Mouse (Mus musculus) thymus, postnatal 14 days (tissue): ENCODE measurements at regions not wholly inside any gene's neighbourhood (a gene's known extent, or its start where the extent isn't known, plus 50 kb on each side); places are given as distances from the start of the nearest gene placed in this dataset.

Source experiments
- DNase-seq: peaks from one replicate; pipeline ENCODE4 v3.0.0; 2021

- DNase-seq: no peak
These were observed 133.6 kb downstream of the Papss1 start for GRCm38 (mm10) chr3:131698070-131698750.

GRCm38 (mm10) chr3:131703134-131703533 is 138.6 kb downstream of the Papss1 start:
- no peak for DNase-seq

GRCm38 (mm10) chr3:131713532-131713931 is 149.0 kb downstream of the Papss1 start:
- no peak for DNase-seq

GRCm38 (mm10) chr3:131718761-131719160 is 154.2 kb downstream of the Papss1 start:
- DNase-seq: no peak

GRCm38 (mm10) chr3:131728618-131729017 is 164.1 kb downstream of the Papss1 start:
- no peak for DNase-seq

GRCm38 (mm10) chr3:131734226-131734625 is 169.7 kb downstream of the Papss1 start:
- no peak for DNase-seq

- no peak for DNase-seq
These were observed 172.9 kb downstream of the Papss1 start for GRCm38 (mm10) chr3:131737461-131737860.

- DNase-seq: no peak
These were observed 173.5 kb downstream of the Papss1 start for GRCm38 (mm10) chr3:131737953-131738598.

GRCm38 (mm10) chr3:131755537-131755936 is 191.0 kb downstream of the Papss1 start:
- DNase-seq: no peak

GRCm38 (mm10) chr3:131756126-131756525 is 191.6 kb downstream of the Papss1 start:
- DNase-seq: no peak

GRCm38 (mm10) chr3:131769976-131770375 is 205.4 kb downstream of the Papss1 start:
- no peak for DNase-seq

- no peak for DNase-seq
These were observed 205.9 kb downstream of the Papss1 start for GRCm38 (mm10) chr3:131770486-131770885.

GRCm38 (mm10) chr3:131771863-131772546 is 207.4 kb downstream of the Papss1 start:
- no peak for DNase-seq

- no peak for DNase-seq
These were observed 208.0 kb downstream of the Papss1 start for GRCm38 (mm10) chr3:131772593-131772992.

- no peak for DNase-seq
These were observed 210.9 kb downstream of the Papss1 start for GRCm38 (mm10) chr3:131775431-131775830.

- no peak for DNase-seq
These were observed 212.1 kb downstream of the Papss1 start for GRCm38 (mm10) chr3:131776650-131777049.

- DNase-seq: no peak
These were observed 215.2 kb downstream of the Papss1 start for GRCm38 (mm10) chr3:131779803-131780202.

- no peak for DNase-seq
These were observed 221.0 kb downstream of the Papss1 start for GRCm38 (mm10) chr3:131785524-131785923.

GRCm38 (mm10) chr3:131788321-131788720 is 223.8 kb downstream of the Papss1 start:
- no peak for DNase-seq

GRCm38 (mm10) chr3:131789177-131789576 is 224.6 kb downstream of the Papss1 start:
- no peak for DNase-seq

GRCm38 (mm10) chr3:131794056-131794455 is 229.5 kb downstream of the Papss1 start:
- no peak for DNase-seq

- no peak for DNase-seq
These were observed 230.8 kb downstream of the Papss1 start for GRCm38 (mm10) chr3:131795108-131796005.

- no peak for DNase-seq
These were observed 235.2 kb downstream of the Papss1 start for GRCm38 (mm10) chr3:131799774-131800173.
